Mouse (Mus musculus) ES-E14 (cell line): ENCODE results near the gene Tm9sf4.

Source experiments
- MAFK ChIP-seq: IDR thresholded peaks from 2 replicates; pipeline ENCODE4 v1.6.1; 2014; ENCODE audit warnings: mild to moderate bottlenecking, low read depth, low read length, inconsistent platforms; ENCODE audit not compliant: insufficient read depth
- ZNF384 ChIP-seq: IDR thresholded peaks from 2 replicates; pipeline ENCODE4 v1.6.1; 2012; ENCODE audit warnings: low read depth, low read length, inconsistent platforms

DNA sequence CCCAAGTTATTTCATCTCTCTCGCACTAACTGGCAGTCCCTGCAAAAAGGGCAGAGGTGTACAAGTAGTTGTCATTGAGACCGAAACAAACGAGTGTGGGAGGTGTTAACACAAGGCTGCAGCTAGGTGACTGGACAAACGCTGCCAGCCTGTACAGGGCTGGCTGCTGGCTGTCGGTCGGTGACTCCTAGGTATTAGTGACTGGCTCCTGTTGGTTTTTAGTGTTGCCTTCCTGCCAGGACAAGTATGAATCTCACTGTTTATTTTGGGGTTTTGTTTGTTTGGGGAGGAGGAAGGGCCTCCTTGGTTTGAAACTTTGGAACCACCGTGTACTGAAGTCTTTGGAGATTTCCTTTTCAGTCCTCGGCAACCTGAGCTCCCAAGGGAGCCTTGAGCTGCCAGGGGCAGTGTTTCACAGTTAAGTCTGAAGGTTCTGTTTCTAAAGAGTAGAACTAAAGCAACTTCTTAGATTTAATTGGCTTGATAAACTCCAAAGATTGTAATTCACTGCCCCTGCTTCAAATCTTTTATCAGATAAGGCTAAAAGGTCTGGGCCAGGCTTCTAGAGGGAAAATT is 15.0 kb downstream of the Tm9sf4 start:
- TF ChIP-seq MAFK (no peak), ZNF384 (no peak)
